Mouse (Mus musculus) kidney, adult 2 months (tissue): Measurements from ENCODE around the gene Shtn1.

ENCODE experiments used
- CTCF ChIP-seq: fragments of 200-500 bp; conservative IDR thresholded peaks from 2 replicates; pipeline ENCODE4 v1.5.1; 2011; ENCODE audit warnings: low read depth, mild to moderate bottlenecking, control low read depth, low read length, moderate library complexity, mixed read lengths; ENCODE audit not compliant: insufficient read depth, insufficient read length
- POLR2A ChIP-seq: fragments of 200-500 bp; IDR thresholded peaks from one replicate; pipeline ENCODE4 v1.6.1; 2011; ENCODE audit warnings: low read depth, low read length, control low read depth

DNA sequence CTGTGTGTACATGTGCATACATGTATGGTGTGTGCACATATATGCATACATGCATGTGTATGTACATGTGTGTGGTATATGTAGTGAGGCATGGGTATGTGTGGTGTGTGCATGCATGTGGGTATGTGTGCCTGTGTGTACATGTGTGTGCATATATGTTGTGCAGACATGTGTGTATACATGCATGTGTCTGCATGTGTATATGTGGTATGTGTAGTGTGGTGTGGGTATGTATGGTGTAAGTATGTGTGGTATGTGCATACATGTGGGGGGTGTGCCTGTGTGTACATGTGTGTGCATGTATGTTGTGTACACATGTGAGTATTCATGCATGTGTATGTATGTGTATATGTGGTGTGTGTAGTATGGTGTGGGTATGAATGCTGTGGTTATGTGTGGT lies 54.3 kb downstream of the Shtn1 start:
- no peak for TF ChIP-seq CTCF
- no peak for TF ChIP-seq POLR2A
